Comparison of ENCODE assay signal across 8 mouse cellular contexts in genomic region chr17:34972069-34972749, GRCm38 (mm10). TPM values are rescaled to one million over a fixed set of nuclear protein-coding genes. Genes with fewer than 3 reads are reported as not detected.
A peak's percentile ranks its signal among the peaks of the same experiment; 100 is the strongest.
DNase-seq lines count a peak whose midpoint lies in the region; ATAC-seq lines count a peak whose summit lies in the region.
"Not testable (repeated sequence)": the region's sequence is repeated elsewhere in the genome, so short reads cannot be mapped to it uniquely, and the experiment has no call there.

Hspa1a (minus strand) TSS chr17:34972156.
Hspa1l (plus strand) TSS chr17:34972703.

- peak within 1 kb of the TSS; percentile 39 for H3K4me3 ChIP-seq in embryonic facial prominence, embryonic 11.5 days (ENCODE audit: low read depth, low read length)
- peak within 1 kb of the TSS; percentile 43 for H3K4me3 ChIP-seq in intestine, embryonic 14.5 days (ENCODE audit: low read depth, low read length)

- not testable (repeated sequence) for H3K27ac ChIP-seq in embryonic facial prominence, embryonic 11.5 days (replicated peaks; ENCODE audit: low read depth, low read length)
- H3K27ac ChIP-seq in intestine, embryonic 14.5 days (ENCODE audit: low read depth), result peak within 1 kb of the TSS; percentile 38; the same call in 1 of the 2 replicates

- under 1% methylated on average over 31 of the region's 33 CpGs for WGBS in embryonic facial prominence, embryonic 11.5 days
- WGBS in intestine, embryonic 14.5 days, result under 1% methylated on average over 25 of the region's 33 CpGs

- H3K27me3 ChIP-seq in embryonic facial prominence, embryonic 11.5 days (ENCODE audit: control insufficient read depth, insufficient read depth, low read length), result peaks cover 18% of the 10 kb centered on the region
- peaks cover 25% of the 10 kb centered on the region for H3K27me3 ChIP-seq in intestine, embryonic 14.5 days (replicated peaks; ENCODE audit: control insufficient read depth, insufficient read depth, low read length)

- peak; percentile 90 for DNase-seq in adrenal gland, adult 8-10 months
- peak; percentile 78 for DNase-seq in embryonic facial prominence, embryonic 11.5 days (ENCODE audit: low spot score)
- peak; percentile 30 to 64 for DNase-seq in gastrocnemius, postnatal 4 days (ENCODE audit: low spot score in 2 of 2)
- peak; percentile 83 for DNase-seq in intestine, embryonic 14.5 days (ENCODE audit: low spot score)
- DNase-seq in left cerebral cortex, adult 8-10 months (ENCODE audit: low spot score in 2 of 2), result peak; percentile 68 to 78
- peak; percentile 95 for DNase-seq in lung, postnatal 36 days
- peak; percentile 61 for DNase-seq in ovary, postnatal 14 days (ENCODE audit: low spot score)
- peak; percentile 28 to 32 for DNase-seq in thymus, postnatal 10 days (ENCODE audit: low spot score in 2 of 2)

- not testable (repeated sequence) for H3K4me1 ChIP-seq in embryonic facial prominence, embryonic 11.5 days (ENCODE audit: control insufficient read depth, insufficient read depth, low read length); intestine, embryonic 14.5 days (replicated peaks; ENCODE audit: control insufficient read depth, insufficient read depth, low read length)

- peak within 1 kb of the TSS; percentile 76 for H3K4me2 ChIP-seq in embryonic facial prominence, embryonic 11.5 days (ENCODE audit: low read depth, low read length)
- peak within 1 kb of the TSS; percentile 83 for H3K4me2 ChIP-seq in intestine, embryonic 14.5 days (ENCODE audit: low read length)

- peak within 1 kb of the TSS; percentile 41 for H3K9ac ChIP-seq in embryonic facial prominence, embryonic 11.5 days (replicated peaks; ENCODE audit: low read length)
- peak within 1 kb of the TSS; percentile 41 for H3K9ac ChIP-seq in intestine, embryonic 14.5 days (ENCODE audit: low read length)

- H3K9me3 ChIP-seq in embryonic facial prominence, embryonic 11.5 days (replicated peaks; ENCODE audit: control insufficient read depth, low read length); intestine, embryonic 14.5 days (ENCODE audit: control insufficient read depth, low read length): not testable (repeated sequence)

- not testable (repeated sequence) for H3K36me3 ChIP-seq in embryonic facial prominence, embryonic 11.5 days (replicated peaks; ENCODE audit: control insufficient read depth, insufficient read depth, low read depth, low read length); intestine, embryonic 14.5 days (ENCODE audit: control insufficient read depth, insufficient read depth, low read length)

- ATAC-seq in embryonic facial prominence, embryonic 11.5 days (replicated peaks; ENCODE audit: insufficient number of reproducible peaks, low FRiP score, low TSS enrichment, low read depth), result peak; percentile 88
- peak; percentile 94 for ATAC-seq in intestine, embryonic 14.5 days (replicated peaks; ENCODE audit: low FRiP score, low TSS enrichment, low read depth)

RNA-seq across cellular contexts. Expression of gene Hspa1a, which starts in this region (rescaled TPM):
- total RNA-seq in adrenal gland, adult 8-10 months (2022), result 10 to 100 TPM; 11.9 to 35.8 (median 14.4) TPM
- polyA plus RNA-seq in embryonic facial prominence, embryonic 11.5 days (2014; fragmentation: Nextera tagmentation; extraction: Ambion mirVana), result 1.7 and 1.8 TPM in 2 replicates
- total RNA-seq in gastrocnemius, postnatal 4 days (2021), result 1 to 10 TPM; 3.2 to 4.4 TPM
- polyA plus RNA-seq in intestine, embryonic 14.5 days (2014; fragmentation: Nextera tagmentation; extraction: Ambion mirVana), result 3.5 and 4.5 TPM in 2 replicates
- total RNA-seq in left cerebral cortex, adult 8-10 months (2022), result 10 to 100 TPM; 11.9 to 17.5 (median 13.7) TPM

RNA-seq across cellular contexts. Expression of gene Hspa1l, which starts in this region (rescaled TPM):
- total RNA-seq in adrenal gland, adult 8-10 months (2022), result under 1 TPM; 0.14 to 0.25 (median 0.17) TPM
- 1.5 and 2.0 TPM in 2 replicates for polyA plus RNA-seq in embryonic facial prominence, embryonic 11.5 days (2014; fragmentation: Nextera tagmentation; extraction: Ambion mirVana)
- 1 to 10 TPM; 5.8 to 6.1 TPM for total RNA-seq in gastrocnemius, postnatal 4 days (2021)
- 0.53 and 1.2 TPM in 2 replicates for polyA plus RNA-seq in intestine, embryonic 14.5 days (2014; fragmentation: Nextera tagmentation; extraction: Ambion mirVana)
- total RNA-seq in left cerebral cortex, adult 8-10 months (2022), result under 1 TPM; 0.24 to 0.72 (median 0.58) TPM

Comparison
In these comparisons a context has a peak if more than half of its experiments do, and no peak if none do; other contexts are left out.
1. DNase-seq: peak in every context shown above with its lines; median percentile 95 in lung, postnatal 36 days; 90 in adrenal gland, adult 8-10 months; 83 in intestine, embryonic 14.5 days; 78 in embryonic facial prominence, embryonic 11.5 days; 73 in left cerebral cortex, adult 8-10 months; 61 in ovary, postnatal 14 days; 47 in gastrocnemius, postnatal 4 days; 30 in thymus, postnatal 10 days.